Mouse (Mus musculus) inflammation-experienced regulatory T-cells, adult 6 months (primary cell): ENCODE results near the gene Scn4b. TPM values are rescaled to one million over a fixed set of nuclear protein-coding genes. Genes with fewer than 3 reads are reported as not detected.

Experiments used
- ATAC-seq: one replicate; pipeline ENCODE4 v1.8.0; 2017
- polyA plus RNA-seq, 3 experiments: library from polyadenylated mRNA; unstranded; fragments of 100-300 nt; shearing (Covaris generic); gene quantifications; one replicate each; pipeline ENCODE4 v1.2.1; 2017

Scn4b gene
- polyA plus RNA-seq, 3 experiments from 2014 or later, result not detected

- ATAC-seq, result peak; percentile 60
Measured at GRCm38 (mm10) chr9:45126941-45127340, 11.3 kb upstream of the Scn4b start.

GRCm38 (mm10) chr9:45130119-45130518 is 8.1 kb upstream of the Scn4b start:
- no peak for ATAC-seq

GRCm38 (mm10) chr9:45133484-45134310 is 4.5 kb upstream of the Scn4b start:
- peak; percentile 69 for ATAC-seq

GRCm38 (mm10) chr9:45136442-45137169 is 1.6 kb upstream of the Scn4b start:
- no peak for ATAC-seq

GRCm38 (mm10) chr9:45139082-45139481 is 887 bp downstream of the Scn4b start:
- no peak for ATAC-seq

GRCm38 (mm10) chr9:45140945-45141344 is 2.8 kb downstream of the Scn4b start:
- no peak for ATAC-seq

- ATAC-seq, result no peak
Measured at GRCm38 (mm10) chr9:45142686-45143085, 4.5 kb downstream of the Scn4b start.

- ATAC-seq, result peak; percentile 21
Measured at GRCm38 (mm10) chr9:45145533-45146266, 7.5 kb downstream of the Scn4b start.

- peak; percentile 64 for ATAC-seq
Measured at GRCm38 (mm10) chr9:45146267-45146597, 8.0 kb downstream of the Scn4b start.

- ATAC-seq, result no peak
Measured at GRCm38 (mm10) chr9:45150933-45151332, 12.7 kb downstream of the Scn4b start.

GRCm38 (mm10) chr9:45153361-45153760 is 15.2 kb downstream of the Scn4b start:
- ATAC-seq, result no peak

- no peak for ATAC-seq
Measured at GRCm38 (mm10) chr9:45167903-45168302, 29.7 kb downstream of the Scn4b start.

GRCm38 (mm10) chr9:45170150-45170549 is 32.0 kb downstream of the Scn4b start:
- no peak for ATAC-seq

- ATAC-seq, result no peak
Measured at GRCm38 (mm10) chr9:45171073-45171610, 32.9 kb downstream of the Scn4b start.

- ATAC-seq, result no peak
Measured at GRCm38 (mm10) chr9:45173475-45173874, 35.3 kb downstream of the Scn4b start.

GRCm38 (mm10) chr9:45179282-45179681 is 41.1 kb downstream of the Scn4b start:
- ATAC-seq, result no peak

- no peak for ATAC-seq
Measured at GRCm38 (mm10) chr9:45181770-45182169, 43.6 kb downstream of the Scn4b start, which contains the start of gene BC049352. TSS of gene BC049352 (plus strand) at chr9:45182007.

- ATAC-seq, result no peak
Measured at GRCm38 (mm10) chr9:45182521-45182920, 44.3 kb downstream of the Scn4b start.

GRCm38 (mm10) chr9:45183266-45183665 is 45.1 kb downstream of the Scn4b start:
- no peak for ATAC-seq

GRCm38 (mm10) chr9:45185250-45185649 is 47.1 kb downstream of the Scn4b start:
- ATAC-seq, result no peak

- no peak for ATAC-seq
Measured at GRCm38 (mm10) chr9:45188570-45189563, 50.7 kb downstream of the Scn4b start.
